Mouse (Mus musculus) adrenal gland, postnatal 10 days (tissue): ENCODE results near the gene Mrpl4. TPM values are rescaled to one million over a fixed set of nuclear protein-coding genes. Genes with fewer than 3 reads are reported as not detected.

Experiments used
- DNase-seq: peaks from one replicate; pipeline ENCODE4 v3.0.0; 2021; ENCODE audit warnings: mixed read lengths
- total RNA-seq, 2 experiments: library from RNA; stranded (reverse); gene quantifications; 2 replicates each; pipeline ENCODE4 v1.2.3; 2021

Mrpl4 gene
- total RNA-seq, 2 experiments from 2014 or later, result 121 to 125 TPM

GRCm38 (mm10) chr9:21017177-21017575 lies 14.6 kb downstream of the Mrpl4 start:
- DNase-seq, result no peak

- no peak for DNase-seq
Observed at GRCm38 (mm10) chr9:21018600-21018999, 16.1 kb downstream of the Mrpl4 start.

DNA sequence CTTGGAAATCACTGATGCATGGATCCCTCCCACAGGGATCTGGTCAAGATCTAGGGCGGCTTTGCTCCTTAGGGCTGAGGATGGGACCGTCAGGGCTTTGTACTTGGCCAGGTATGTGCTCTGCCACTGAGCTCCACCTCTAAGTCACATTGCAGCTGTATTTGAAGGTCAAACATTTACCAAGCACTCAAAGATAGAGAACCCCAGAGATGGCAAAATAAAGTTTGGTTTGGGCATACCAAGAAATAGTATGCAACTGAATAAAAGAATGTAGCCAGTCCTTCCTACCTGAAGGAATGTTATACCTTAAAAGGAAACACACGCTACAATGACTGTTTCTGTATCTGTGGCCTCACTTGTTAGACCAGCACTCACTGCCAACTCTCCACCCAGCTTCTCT lies 18.8 kb downstream of the Mrpl4 start:
- DNase-seq, result no peak

DNA sequence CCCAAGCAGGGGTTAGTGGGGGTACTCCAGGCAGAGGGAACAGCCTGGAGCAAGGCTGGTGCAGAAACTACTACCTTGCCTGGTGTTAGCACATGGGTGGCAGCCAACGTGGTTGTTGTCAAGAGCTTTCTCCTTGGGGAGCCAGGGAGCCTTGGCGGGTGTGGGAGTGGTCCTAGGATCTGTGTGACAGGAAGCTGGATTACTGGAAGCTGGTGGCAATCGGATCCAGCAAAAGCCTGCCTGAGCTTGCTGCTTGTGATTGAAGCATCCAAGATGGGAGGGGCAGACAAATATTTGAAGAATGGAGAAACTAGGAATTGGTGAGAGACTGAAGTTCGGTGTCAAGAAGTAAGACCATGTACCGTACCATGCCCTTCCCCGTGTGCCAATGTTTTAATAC lies 19.8 kb downstream of the Mrpl4 start:
- DNase-seq, result no peak

GRCm38 (mm10) chr9:21022726-21023125 lies 20.2 kb downstream of the Mrpl4 start:
- DNase-seq, result no peak

GRCm38 (mm10) chr9:21025258-21025810 lies 22.8 kb downstream of the Mrpl4 start:
- no peak for DNase-seq

DNA sequence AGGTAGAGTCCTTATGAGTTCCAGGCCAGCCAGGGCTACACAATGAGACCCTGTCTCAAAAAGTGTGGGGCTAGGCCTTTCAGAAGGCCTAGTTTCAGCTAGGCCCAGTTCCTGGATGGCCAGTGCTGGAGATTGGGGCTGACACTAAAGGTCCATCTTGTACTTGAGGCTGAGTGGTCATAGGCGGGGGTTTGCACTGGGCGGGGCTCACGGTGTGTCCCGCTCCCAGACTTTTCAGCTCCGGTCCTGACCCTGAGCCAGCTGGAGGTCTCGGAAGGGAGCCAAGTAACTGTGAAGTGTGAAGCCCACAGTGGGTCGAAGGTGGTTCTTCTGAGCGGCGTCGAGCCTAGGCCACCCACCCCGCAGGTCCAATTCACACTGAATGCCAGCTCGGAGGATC lies 24.3 kb downstream of the Mrpl4 start:
- DNase-seq, result no peak

GRCm38 (mm10) chr9:21027774-21028290 lies 25.3 kb downstream of the Mrpl4 start:
- no peak for DNase-seq

DNA sequence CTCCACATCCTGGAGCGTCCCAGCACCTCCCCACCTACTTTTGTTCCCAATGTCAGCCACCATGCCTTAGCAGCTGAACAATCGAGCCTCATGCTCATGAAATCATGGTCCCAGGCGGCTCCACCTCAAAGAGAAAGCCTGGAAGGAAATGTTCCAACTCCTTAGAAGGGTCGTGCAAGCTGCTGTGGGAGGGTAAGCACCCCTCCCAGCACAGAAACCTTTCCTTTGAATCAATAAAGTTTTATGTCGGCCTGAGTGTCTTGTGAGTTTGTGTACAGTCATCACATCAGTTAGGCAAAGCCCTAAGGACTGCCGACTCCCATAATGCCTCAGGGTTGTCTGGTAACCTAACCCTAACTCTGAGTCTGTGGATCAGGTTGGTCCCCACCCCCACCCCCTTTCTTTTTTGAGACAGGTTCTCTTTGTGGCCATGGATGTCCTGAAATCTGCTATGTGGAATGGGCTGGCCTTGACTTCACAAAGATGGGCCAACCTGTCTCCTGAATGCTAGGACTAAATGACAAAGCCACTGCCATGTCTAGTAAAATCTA lies 26.1 kb downstream of the Mrpl4 start:
- DNase-seq, result no peak

DNA sequence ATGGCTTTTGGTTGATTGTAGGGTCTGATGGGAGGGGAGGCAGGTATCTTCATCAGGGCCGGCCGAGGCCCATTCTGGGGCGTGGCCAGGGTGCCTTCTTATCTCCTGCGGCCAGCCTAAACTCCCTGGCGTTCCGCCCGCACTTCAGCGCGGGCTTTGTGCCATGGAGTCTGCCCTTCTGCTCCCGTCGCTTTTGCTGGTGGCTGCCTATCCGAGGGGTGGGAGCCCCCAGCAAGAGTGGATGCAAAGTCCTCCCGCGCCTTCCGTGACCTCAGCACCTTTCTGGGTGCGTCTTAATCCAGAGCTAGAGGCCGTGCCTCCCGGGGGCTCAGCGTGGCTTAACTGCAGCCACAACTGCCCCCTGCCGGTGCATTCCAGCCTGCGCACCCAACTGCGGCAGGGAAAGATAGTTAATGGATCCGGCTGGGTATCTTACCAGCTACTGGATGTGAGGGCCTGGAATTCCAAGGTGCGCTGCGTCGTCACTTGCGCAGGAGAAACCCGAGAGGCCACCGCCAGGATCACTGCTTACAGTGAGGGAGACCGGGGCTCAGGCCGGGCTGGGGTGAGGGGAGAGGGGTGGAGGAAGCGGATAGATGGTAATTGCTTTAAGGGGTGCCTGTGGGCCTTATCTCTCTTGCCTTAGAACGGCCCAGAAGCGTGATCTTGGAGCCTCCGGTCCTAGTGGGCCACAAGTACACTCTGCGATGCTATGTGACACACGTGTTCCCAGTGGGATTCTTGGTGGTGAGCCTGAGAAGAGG lies 26.9 kb downstream of the Mrpl4 start, which contains the start of gene Icam4:
Gene Icam4, plus strand, starts transcription at position 83 of the 764 bp plus-strand sequence.
- peak; percentile 90 for DNase-seq

DNA sequence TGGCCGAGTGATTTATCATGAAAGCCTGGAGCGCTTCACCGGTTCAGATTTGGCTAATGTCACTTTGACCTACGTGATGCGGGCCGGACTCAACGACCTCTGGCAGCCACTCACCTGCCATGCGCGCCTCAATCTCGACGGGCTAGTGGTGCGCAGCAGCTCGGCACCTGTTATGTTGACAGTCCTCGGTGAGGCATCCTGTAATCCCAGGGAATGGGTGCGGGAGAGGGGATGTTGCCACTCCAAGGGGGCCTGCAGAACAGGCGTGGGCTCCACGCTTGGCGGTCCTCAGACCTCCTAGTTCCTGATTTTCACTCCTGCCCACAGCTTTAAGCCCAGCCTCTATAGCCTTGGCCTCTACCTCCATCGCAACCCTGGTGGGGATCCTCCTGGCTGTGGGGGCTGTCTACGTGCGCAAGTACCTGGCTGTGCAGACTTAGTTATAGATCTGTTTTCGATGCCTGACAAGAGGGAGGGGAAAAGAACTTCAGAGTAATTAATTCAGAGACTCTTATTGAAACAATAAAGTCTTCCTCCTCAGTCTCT lies 27.6 kb downstream of the Mrpl4 start:
- DNase-seq, result no peak

- peak; percentile 89 for DNase-seq
Observed at GRCm38 (mm10) chr9:21030781-21031250, 28.3 kb downstream of the Mrpl4 start.

GRCm38 (mm10) chr9:21031251-21031895 lies 28.8 kb downstream of the Mrpl4 start:
- peak; percentile 68 for DNase-seq

- DNase-seq, result peak; percentile 34
Observed at GRCm38 (mm10) chr9:21031896-21032351, 29.4 kb downstream of the Mrpl4 start, which contains the start of gene Icam5. Gene Icam5 (plus strand): TSS chr9:21032073.

DNA sequence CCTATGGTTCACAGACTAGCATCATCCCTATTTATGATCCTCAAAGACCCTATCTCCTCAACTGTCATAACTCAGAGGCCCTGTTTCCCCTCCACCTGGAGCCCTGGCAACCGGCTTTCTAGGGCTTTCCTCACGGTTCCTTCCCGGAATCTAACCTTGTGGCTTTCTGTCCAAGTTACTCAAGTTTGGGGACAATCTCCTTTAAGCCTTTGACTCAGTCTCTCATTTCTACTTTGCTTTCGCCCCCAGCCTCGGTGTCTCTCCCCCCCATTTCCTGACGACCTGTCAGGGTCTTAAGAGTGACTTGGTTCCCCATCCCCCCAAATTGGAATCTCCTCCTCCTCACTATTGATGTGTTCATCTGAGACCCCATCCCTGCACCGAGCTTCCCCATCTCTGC lies 30.0 kb downstream of the Mrpl4 start:
- no peak for DNase-seq

DNA sequence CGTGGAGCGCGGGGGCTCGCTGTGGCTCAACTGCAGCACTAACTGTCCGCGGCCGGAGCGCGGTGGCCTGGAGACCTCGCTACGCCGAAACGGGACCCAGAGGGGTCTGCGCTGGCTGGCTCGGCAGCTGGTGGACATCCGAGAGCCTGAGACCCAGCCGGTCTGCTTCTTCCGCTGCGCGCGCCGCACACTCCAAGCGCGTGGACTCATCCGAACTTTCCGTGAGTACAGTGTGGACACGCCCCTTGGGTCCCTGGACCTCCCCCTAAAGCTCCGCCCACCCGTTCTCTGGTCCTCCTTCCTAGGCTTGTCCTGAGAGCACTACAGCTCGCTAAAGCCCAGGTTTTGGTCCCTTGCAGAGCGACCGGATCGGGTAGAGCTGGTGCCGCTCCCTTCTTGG lies 30.6 kb downstream of the Mrpl4 start:
- peak; percentile 93 for DNase-seq

GRCm38 (mm10) chr9:21034481-21035085 lies 32.0 kb downstream of the Mrpl4 start:
- no peak for DNase-seq

DNA sequence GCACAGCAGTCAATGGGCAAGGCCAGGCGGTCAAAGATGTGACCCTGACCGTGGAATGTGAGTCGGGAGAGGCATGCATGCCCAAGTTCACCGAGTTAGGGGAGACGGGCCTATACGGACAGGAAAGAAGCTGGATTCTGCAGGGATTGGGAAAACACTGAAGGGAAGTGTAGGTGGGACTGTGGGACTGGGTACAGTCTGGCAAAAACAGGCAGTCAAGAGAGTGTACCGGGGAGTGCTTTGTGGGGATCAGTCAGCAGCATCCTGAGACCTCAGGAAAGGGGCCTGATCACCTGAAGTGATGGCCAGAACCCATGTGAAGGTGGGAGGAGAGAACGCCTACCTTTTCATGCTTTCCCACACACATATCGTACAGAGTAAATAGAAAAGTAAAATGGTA lies 33.0 kb downstream of the Mrpl4 start:
- DNase-seq, result no peak

GRCm38 (mm10) chr9:21036161-21036560 lies 33.6 kb downstream of the Mrpl4 start:
- DNase-seq, result no peak

DNA sequence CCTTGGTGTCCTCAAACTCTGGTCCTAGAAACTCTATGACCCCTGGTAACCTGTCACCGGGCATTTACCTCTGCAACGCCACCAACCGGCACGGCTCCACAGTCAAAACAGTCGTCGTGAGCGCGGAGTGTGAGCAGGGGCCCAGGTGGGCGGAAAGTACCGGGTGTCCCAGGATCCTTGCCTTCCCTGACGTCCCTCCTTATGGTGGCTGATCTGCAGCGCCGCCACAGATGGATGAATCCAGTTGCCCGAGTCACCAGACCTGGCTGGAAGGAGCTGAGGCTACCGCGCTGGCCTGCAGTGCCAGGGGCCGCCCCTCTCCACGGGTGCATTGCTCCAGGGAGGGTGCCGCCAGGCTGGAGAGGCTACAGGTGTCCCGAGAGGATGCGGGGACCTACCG lies 34.1 kb downstream of the Mrpl4 start:
- no peak for DNase-seq

DNA sequence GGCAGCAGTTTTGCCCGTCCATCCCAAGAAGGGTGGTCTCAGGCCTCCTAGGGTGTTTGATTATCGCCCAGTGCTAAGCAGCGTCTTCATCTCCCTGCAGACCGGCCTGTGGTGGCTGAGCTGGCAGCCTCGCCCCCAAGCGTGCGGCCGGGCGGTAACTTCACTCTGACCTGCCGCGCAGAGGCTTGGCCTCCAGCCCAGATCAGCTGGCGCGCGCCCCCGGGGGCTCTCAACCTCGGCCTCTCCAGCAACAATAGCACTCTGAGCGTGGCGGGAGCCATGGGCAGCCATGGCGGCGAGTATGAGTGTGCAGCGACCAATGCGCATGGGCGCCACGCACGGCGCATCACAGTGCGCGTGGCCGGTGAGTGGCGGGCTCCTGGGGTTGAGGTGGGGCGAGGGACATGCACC lies 34.9 kb downstream of the Mrpl4 start:
- peak; percentile 59 for DNase-seq

DNA sequence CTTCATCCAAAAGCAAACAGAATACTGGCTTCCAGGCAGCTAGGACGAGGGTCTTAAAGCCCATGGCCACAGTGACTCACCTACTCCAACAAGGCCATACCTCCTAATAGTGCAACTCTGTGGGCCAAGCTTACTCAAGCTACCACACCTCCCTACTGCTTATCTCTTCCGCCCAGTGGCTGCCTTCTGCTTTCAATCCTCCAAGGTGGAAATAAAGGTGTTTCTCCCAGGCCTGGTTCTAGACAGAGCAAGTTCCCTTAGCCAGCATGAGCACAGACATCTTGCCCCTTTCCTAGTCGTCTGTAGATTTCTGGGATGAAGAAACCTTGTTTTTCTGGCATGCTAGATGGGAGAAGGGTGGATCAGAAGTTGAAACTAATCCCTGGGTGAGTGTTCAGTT lies 37.2 kb downstream of the Mrpl4 start:
- no peak for DNase-seq
